Mouse (Mus musculus) forebrain, embryonic 16.5 days (tissue): ENCODE measurements around the gene Kat2a. TPM values are rescaled to one million over a fixed set of nuclear protein-coding genes. Genes with fewer than 3 reads are reported as not detected.
A peak's percentile ranks its signal among the peaks of the same experiment; 100 is the strongest.

Experiments
- ATAC-seq: fragments of 200-750 bp; cut with Nextera tagmentation; 2 replicates; pipeline ENCODE4 v1.8.0; 2017; ENCODE audit warnings: mild to moderate bottlenecking, moderate library complexity
- H3K27ac ChIP-seq: fragments of 300-500 bp; sonication (generic); 2 replicates; pipeline ENCODE4 v1.5.1; 2014; ENCODE audit warnings: low read length, control low read depth
- H3K27me3 ChIP-seq: fragments of 300-500 bp; sonication (generic); replicated peaks from 2 replicates; pipeline ENCODE4 v1.6.1; 2014; ENCODE audit warnings: low read length; ENCODE audit not compliant: control insufficient read depth, insufficient read depth
- H3K36me3 ChIP-seq: fragments of 300-500 bp; sonication (generic); 2 replicates; pipeline ENCODE4 v1.6.1; 2014; ENCODE audit not compliant: control insufficient read depth, insufficient read depth
- H3K4me1 ChIP-seq: fragments of 300-500 bp; sonication (generic); replicated peaks from 2 replicates; pipeline ENCODE4 v1.6.1; 2014; ENCODE audit warnings: low read length; ENCODE audit not compliant: control insufficient read depth, insufficient read depth
- H3K4me2 ChIP-seq: fragments of 300-500 bp; sonication (generic); 2 replicates; pipeline ENCODE4 v1.6.1; 2014; ENCODE audit warnings: mild to moderate bottlenecking, low read length, control low read depth
- H3K4me3 ChIP-seq: fragments of 300-500 bp; sonication (generic); replicated peaks from 2 replicates; pipeline ENCODE4 v1.5.1; 2014; ENCODE audit warnings: mild to moderate bottlenecking, low read length, control low read depth
- H3K9ac ChIP-seq: fragments of 300-500 bp; sonication (generic); replicated peaks from 2 replicates; pipeline ENCODE4 v1.6.1; 2014; ENCODE audit warnings: low read depth, low read length, control low read depth
- H3K9me3 ChIP-seq: fragments of 300-500 bp; sonication (generic); 2 replicates; pipeline ENCODE4 v1.6.1; 2016; ENCODE audit warnings: low read length; ENCODE audit not compliant: control insufficient read depth
- WGBS: fragments of 180-500 bp; shearing (Covaris S2); extraction: QIAGEN DNeasy Blood & Tissue Kit; methylation state at CpG from one replicate; pipeline ENCODE4 v1.1.7; 2014; 5-methylcytosine and 5-hydroxymethylcytosine counted together
- polyA plus RNA-seq: library from polyadenylated mRNA; unstranded; fragments of >200 nt; fragmentation: Nextera tagmentation; extraction: Ambion mirVana; gene quantifications from 2 replicates; pipeline ENCODE4 v1.2.1, GENCODE M21; 2015

Gene Kat2a
- polyA plus RNA-seq, 1 experiment from 2014 or later = 57.8 TPM

GRCm38 (mm10) chr11:100752294-100752693, 40.0 kb upstream of the Kat2a start:
- Histone ChIP-seq H3K27me3 (no peaks in the 10 kb centered on the region; the same call in 1 of the 2 replicates), H3K4me3 (no peak overlapping the region), H3K9me3 (no peaks in the 10 kb centered on the region), H3K27ac (no peak overlapping the region), H3K36me3 (no peaks in the 10 kb centered on the region), H3K4me2 (no peak overlapping the region), H3K9ac (no peak overlapping the region), H3K4me1 (no peaks in the 10 kb centered on the region)
- 38% methylated on average over 10 of the region's 10 CpGs for WGBS
- ATAC-seq = no peak

DNA sequence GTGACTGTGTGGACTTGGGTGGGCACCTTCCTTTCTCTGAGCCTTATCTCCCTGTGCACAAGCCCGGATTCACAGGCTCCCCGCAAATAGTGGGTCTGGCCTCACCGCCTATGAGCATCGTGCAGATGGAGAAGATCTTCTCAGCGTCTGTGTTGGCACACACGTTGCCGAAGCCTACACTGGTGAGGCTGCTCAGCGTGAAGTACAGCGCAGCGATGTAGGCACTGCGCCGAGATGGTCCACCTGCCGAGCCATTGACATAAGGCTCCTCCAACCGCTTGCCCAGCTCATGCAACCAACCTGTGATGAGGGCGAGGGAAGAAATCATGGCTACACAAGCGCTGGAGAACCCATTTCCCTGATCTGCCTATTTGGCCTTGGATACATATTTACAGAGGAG, 37.9 kb upstream of the Kat2a start:
- 94% methylated on average over 16 of the region's 16 CpGs for WGBS
- no peak overlapping the region for H3K4me2 ChIP-seq
- no peaks in the 10 kb centered on the region for H3K36me3 ChIP-seq
- ATAC-seq = no peak
- H3K4me3 ChIP-seq = no peak overlapping the region
- H3K9ac ChIP-seq = no peak overlapping the region
- H3K4me1 ChIP-seq = no peaks in the 10 kb centered on the region
- no peaks in the 10 kb centered on the region for H3K9me3 ChIP-seq
- H3K27ac ChIP-seq = no peak overlapping the region
- H3K27me3 ChIP-seq = no peaks in the 10 kb centered on the region; the same call in 1 of the 2 replicates

GRCm38 (mm10) chr11:100749469-100749868, 37.2 kb upstream of the Kat2a start:
- Histone ChIP-seq H3K4me1 (no peaks in the 10 kb centered on the region), H3K27ac (no peak overlapping the region), H3K27me3 (no peaks in the 10 kb centered on the region; the same call in 1 of the 2 replicates), H3K4me3 (no peak overlapping the region), H3K36me3 (no peaks in the 10 kb centered on the region), H3K9ac (no peak overlapping the region), H3K9me3 (no peaks in the 10 kb centered on the region), H3K4me2 (no peak overlapping the region)
- 54% methylated on average over 25 of the region's 25 CpGs for WGBS
- no peak for ATAC-seq

GRCm38 (mm10) chr11:100748620-100749019, 36.4 kb upstream of the Kat2a start:
- Histone ChIP-seq H3K36me3 (no peaks in the 10 kb centered on the region), H3K27me3 (no peaks in the 10 kb centered on the region; the same call in 1 of the 2 replicates), H3K9ac (no peak overlapping the region), H3K9me3 (no peaks in the 10 kb centered on the region), H3K4me3 (no peak overlapping the region), H3K4me2 (no peak overlapping the region), H3K4me1 (no peaks in the 10 kb centered on the region), H3K27ac (no peak overlapping the region)
- ATAC-seq = no peak
- 82% methylated on average over 4 of the region's 4 CpGs for WGBS

DNA sequence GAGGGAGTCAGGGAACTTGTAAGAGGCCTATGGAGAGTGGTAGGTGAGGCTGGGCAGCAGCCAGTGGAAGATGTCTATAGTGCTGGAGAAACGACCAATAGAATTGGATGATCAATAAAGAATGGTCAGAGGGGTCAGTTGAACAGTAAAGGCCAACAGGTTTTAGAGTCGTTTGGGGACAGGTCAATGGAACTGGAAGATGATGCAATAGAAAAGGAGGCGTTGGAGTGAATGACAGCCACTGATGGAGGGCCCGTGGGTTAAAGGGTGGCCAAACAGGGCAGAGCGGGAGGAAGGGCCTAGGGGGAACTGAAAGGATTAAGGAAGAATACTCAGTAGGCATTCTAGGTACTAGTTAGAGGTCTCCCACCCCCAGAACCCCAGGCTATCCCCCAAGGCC, 34.8 kb upstream of the Kat2a start:
- 79% methylated on average over 5 of the region's 5 CpGs for WGBS
- H3K4me2 ChIP-seq = no peak overlapping the region
- H3K27ac ChIP-seq = no peak overlapping the region
- no peaks in the 10 kb centered on the region for H3K4me1 ChIP-seq
- no peaks in the 10 kb centered on the region for H3K36me3 ChIP-seq
- H3K9me3 ChIP-seq = no peaks in the 10 kb centered on the region
- H3K9ac ChIP-seq = no peak overlapping the region
- no peak for ATAC-seq
- H3K4me3 ChIP-seq = no peak overlapping the region
- H3K27me3 ChIP-seq = no peaks in the 10 kb centered on the region; the same call in 1 of the 2 replicates

DNA sequence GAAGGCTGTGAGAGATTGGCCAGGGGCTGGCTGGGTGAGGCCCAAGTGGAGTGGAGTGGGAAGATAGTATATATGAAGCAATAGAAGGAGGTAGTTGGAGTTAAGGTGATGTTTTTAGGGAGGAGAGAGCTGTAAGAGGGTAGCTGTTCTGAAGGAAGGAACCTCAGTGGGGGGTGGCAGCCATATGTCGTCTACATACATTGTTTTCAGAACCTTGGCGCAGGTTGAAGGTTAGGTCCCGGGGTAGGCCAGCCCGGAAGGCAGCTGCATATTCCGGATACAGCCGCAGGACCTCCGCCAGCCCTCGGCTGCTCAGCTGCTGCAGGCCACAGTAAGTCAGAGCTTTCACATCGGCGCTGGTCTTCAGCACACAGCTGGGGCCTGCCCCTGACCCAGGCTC, 34.3 kb upstream of the Kat2a start:
- no peaks in the 10 kb centered on the region for H3K36me3 ChIP-seq
- ATAC-seq = no peak
- no peak overlapping the region for H3K4me2 ChIP-seq
- H3K27me3 ChIP-seq = no peaks in the 10 kb centered on the region; the same call in 1 of the 2 replicates
- no peaks in the 10 kb centered on the region for H3K9me3 ChIP-seq
- WGBS = 79% methylated on average over 10 of the region's 10 CpGs
- no peak overlapping the region for H3K27ac ChIP-seq
- no peak overlapping the region for H3K9ac ChIP-seq
- H3K4me3 ChIP-seq = no peak overlapping the region
- H3K4me1 ChIP-seq = no peaks in the 10 kb centered on the region

DNA sequence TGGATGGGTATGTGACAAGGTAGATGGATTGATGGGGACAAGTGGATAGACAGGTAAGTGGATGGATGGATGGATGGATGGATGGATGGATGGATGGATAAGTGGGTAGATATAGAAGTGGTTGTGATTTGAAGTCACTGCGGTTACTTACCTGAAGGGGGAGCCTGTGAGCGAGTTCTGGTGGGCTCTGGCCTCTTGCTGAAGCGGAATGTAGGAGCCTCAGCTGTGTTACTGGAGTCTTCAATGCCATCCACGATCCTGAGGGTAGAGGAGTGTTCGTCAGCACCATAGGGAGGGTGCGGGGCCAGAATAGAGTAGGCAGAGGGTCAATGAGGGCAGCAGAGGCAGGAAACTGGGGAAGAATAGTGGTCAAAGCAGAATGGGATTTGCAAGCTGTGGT, 32.8 kb upstream of the Kat2a start:
- Histone ChIP-seq H3K4me1 (no peaks in the 10 kb centered on the region), H3K9me3 (no peaks in the 10 kb centered on the region), H3K36me3 (no peaks in the 10 kb centered on the region), H3K9ac (no peak overlapping the region), H3K4me3 (no peak overlapping the region), H3K4me2 (no peak overlapping the region), H3K27me3 (no peaks in the 10 kb centered on the region; the same call in 1 of the 2 replicates), H3K27ac (no peak overlapping the region)
- WGBS = 10% methylated on average over 6 of the region's 6 CpGs
- ATAC-seq = no peak

DNA sequence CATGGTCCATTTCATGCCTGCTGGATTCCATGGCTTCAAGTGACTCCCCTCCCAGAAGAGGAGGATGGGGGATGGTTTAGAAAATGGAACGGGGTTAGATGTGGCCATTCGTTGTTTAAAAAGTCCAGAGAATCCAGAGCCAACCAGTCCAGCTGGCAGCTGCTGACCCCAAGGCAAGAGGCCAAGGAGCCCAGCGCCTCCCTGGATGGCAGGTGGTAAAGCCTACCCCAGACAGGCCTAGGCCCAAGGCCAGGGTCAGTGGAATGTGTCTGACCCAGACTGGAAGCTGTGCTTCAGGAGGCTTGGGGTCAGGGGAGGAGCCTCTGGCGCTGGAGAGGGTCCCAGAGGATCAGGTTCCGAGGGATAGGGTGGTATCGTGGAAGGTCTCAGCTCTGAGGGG, 29.1 kb upstream of the Kat2a start:
- Histone ChIP-seq H3K27me3 (no peaks in the 10 kb centered on the region), H3K4me3 (no peak overlapping the region), H3K4me2 (no peak overlapping the region), H3K9ac (no peak overlapping the region), H3K36me3 (no peaks in the 10 kb centered on the region), H3K4me1 (peaks cover 15% of the 10 kb centered on the region), H3K9me3 (no peaks in the 10 kb centered on the region), H3K27ac (no peak overlapping the region)
- no peak for ATAC-seq
- WGBS = 83% methylated on average over 6 of the region's 6 CpGs

GRCm38 (mm10) chr11:100738749-100739148, 26.5 kb upstream of the Kat2a start:
- ATAC-seq = no peak
- H3K27ac ChIP-seq = no peak overlapping the region
- no peaks in the 10 kb centered on the region for H3K9me3 ChIP-seq
- peak overlapping the region; percentile 68; the same call in 1 of the 2 replicates for H3K9ac ChIP-seq
- peaks cover 21% of the 10 kb centered on the region for H3K4me1 ChIP-seq
- no peaks in the 10 kb centered on the region for H3K27me3 ChIP-seq
- H3K4me2 ChIP-seq = peak overlapping the region; percentile 59
- 12% methylated on average over 5 of the region's 5 CpGs for WGBS
- peak overlapping the region; percentile 83 for H3K4me3 ChIP-seq
- no peaks in the 10 kb centered on the region for H3K36me3 ChIP-seq

DNA sequence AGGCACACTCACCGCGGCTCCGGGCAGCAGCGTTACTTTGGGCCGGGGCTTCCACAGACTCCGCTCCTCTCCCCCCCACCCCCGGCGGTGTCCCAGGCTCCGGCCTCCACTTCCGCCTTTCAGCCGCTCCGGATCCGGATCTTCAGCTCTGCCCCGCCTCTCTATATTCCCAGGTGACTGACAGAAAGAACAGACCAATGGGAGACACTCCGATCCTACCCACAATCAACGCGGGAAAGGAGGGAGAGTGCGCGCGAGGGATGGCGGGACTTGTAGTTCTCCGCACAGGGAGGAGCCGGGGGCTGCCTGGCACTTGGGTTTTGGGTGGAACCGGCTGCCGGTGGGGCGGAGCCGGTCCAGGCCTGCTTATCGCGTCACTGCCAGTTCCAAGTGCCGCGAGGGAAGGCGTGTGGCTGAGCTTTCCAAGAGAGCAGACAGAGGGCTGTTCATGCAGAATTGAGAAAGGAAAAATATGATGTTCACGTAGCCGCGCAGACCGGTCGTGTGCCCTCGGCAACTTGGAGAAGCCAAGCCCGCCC, 25.9 kb upstream of the Kat2a start, which contains the start of gene Rab5c:
Rab5c (minus strand) TSS at position 150 of the 539 bp plus-strand sequence.
- Histone ChIP-seq H3K27me3 (no peaks in the 10 kb centered on the region), H3K9me3 (no peaks in the 10 kb centered on the region), H3K27ac (peak within 1 kb of the TSS; percentile 88), H3K9ac (peak within 1 kb of the TSS; percentile 86), H3K4me2 (peak within 1 kb of the TSS; percentile 89), H3K4me1 (peaks cover 21% of the 10 kb centered on the region), H3K4me3 (peak within 1 kb of the TSS; percentile 83), H3K36me3 (no peaks in the 10 kb centered on the region; the same call in 1 of the 2 replicates)
- peak; percentile 100 for ATAC-seq
- under 1% methylated on average over 38 of the region's 39 CpGs for WGBS
